Mouse (Mus musculus): Measurements from ENCODE around the gene Bmp3.

DNA sequence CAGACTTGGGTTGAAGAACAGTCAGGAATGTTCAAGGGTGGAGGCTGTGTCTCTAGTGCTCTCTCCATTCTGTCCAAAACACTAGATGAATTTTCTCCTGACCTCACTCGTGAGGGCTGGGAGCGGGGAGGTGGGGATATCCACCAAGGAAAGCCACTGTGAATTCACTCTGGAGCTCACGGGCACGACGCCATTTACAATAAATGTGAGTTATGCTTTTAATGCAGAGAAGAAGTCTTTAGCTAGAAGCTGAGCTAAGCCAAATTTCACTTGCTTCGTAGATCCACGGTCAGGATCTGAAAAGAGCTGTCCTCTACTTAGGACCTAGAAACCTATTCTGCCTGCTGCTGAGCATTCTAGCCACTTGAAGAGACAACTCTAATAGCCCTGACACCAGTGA is 2.1 kb downstream of the Bmp3 start:
- TF ChIP-seq CTCF (IDR thresholded peaks at IDR 0.05; ENCODE audit: control insufficient read depth, insufficient read depth, insufficient read length) (no peak), USF1 (IDR thresholded peaks at IDR 0.05; ENCODE audit: low read depth) (no peak), MYOG (IDR thresholded peaks at IDR 0.05; ENCODE audit: control insufficient read depth, extremely low read depth, insufficient read length) (no peak), CEBPB (IDR thresholded peaks at IDR 0.05; ENCODE audit: low read depth) (no peak)

Measured in C2C12 (cell line).